Mouse (Mus musculus) hindbrain, postnatal 0 days (tissue): ENCODE data around the gene Perp. TPM values are rescaled to one million over a fixed set of nuclear protein-coding genes. Genes with fewer than 3 reads are reported as not detected.
A peak's percentile ranks its signal among the peaks of the same experiment; 100 is the strongest.

ENCODE experiments used
- ATAC-seq: fragments of 200-750 bp; cut with Nextera tagmentation; 2 replicates; pipeline ENCODE4 v1.8.0; 2017; ENCODE audit warnings: mild to moderate bottlenecking, moderate TSS enrichment, moderate library complexity
- DNase-seq: peaks from one replicate; pipeline ENCODE4 v3.0.0-alpha.2; 2015; ENCODE audit warnings: low spot score
- H3K27ac ChIP-seq: fragments of 300-500 bp; sonication (generic); 2 replicates; pipeline ENCODE4 v1.5.1; 2014; ENCODE audit warnings: mild to moderate bottlenecking
- H3K27me3 ChIP-seq: fragments of 300-500 bp; sonication (generic); 2 replicates; pipeline ENCODE4 v1.6.1; 2014; ENCODE audit warnings: low read length, mixed read lengths; ENCODE audit not compliant: insufficient read depth
- H3K36me3 ChIP-seq: fragments of 300-500 bp; sonication (generic); 2 replicates; pipeline ENCODE4 v1.6.1; 2014; ENCODE audit warnings: low read length, mixed read lengths; ENCODE audit not compliant: insufficient read depth
- H3K4me1 ChIP-seq: fragments of 300-500 bp; sonication (generic); 2 replicates; pipeline ENCODE4 v1.6.1; 2014; ENCODE audit warnings: antibody characterized with exemption, low read length, mixed read lengths; ENCODE audit not compliant: insufficient read depth
- H3K4me2 ChIP-seq: fragments of 300-500 bp; sonication (generic); 2 replicates; pipeline ENCODE4 v1.6.1; 2014; ENCODE audit warnings: low read depth, mild to moderate bottlenecking, low read length, moderate library complexity, mixed read lengths
- H3K4me3 ChIP-seq: fragments of 300-500 bp; sonication (generic); 2 replicates; pipeline ENCODE4 v1.5.1; 2014; ENCODE audit warnings: low read length
- H3K9ac ChIP-seq: fragments of 300-500 bp; sonication (generic); replicated peaks from 2 replicates; pipeline ENCODE4 v1.6.1; 2014; ENCODE audit warnings: mild to moderate bottlenecking, low read length, moderate library complexity, mixed read lengths
- H3K9me3 ChIP-seq: fragments of 300-500 bp; sonication (generic); 2 replicates; pipeline ENCODE4 v1.6.1; 2016; ENCODE audit warnings: low read length, mixed read lengths
- CTCF ChIP-seq: IDR thresholded peaks from 2 replicates; pipeline ENCODE4 v1.5.1; 2016; ENCODE audit warnings: antibody characterized with exemption, control low read depth, low read depth
- WGBS: fragments of 180-500 bp; shearing (Covaris S2); extraction: QIAGEN DNeasy Blood & Tissue Kit; methylation state at CpG from one replicate; pipeline ENCODE4 v1.1.7; 2014; 5-methylcytosine and 5-hydroxymethylcytosine counted together
- polyA plus RNA-seq: library from polyadenylated mRNA; unstranded; fragments of >200 nt; fragmentation: Nextera tagmentation; extraction: Ambion mirVana; gene quantifications from 2 replicates; pipeline ENCODE4 v1.2.1, GENCODE M21; 2015
- total RNA-seq: library from RNA; depleted of rRNA; stranded (reverse); fragments of >200 nt; gene quantifications from 2 replicates; pipeline ENCODE4 v1.2.3, GENCODE M21; 2014

Gene Perp
- total and polyA plus RNA-seq, 2 experiments from 2014 or later: 20.9 to 24.9 TPM

DNA sequence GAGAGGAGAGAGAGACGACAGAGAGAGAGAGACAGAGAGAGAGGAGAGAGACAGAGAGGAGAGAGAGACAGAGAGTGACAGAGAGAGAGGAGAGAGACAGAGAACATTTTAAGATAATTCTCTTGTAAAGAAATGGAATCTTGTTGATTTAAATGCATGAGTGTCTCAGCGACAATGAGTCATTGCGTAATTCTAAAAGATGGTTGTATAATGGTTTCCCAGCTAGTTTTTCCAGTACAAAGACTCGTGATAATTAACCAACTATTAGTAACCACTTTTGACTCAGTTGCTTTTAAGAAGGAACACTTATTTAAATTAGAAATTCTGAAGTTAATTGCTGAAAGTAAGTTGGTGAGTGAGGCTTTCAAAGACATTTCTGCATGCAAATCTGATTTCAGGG is 16.6 kb downstream of the Perp start:
- no peaks in the 10 kb centered on the region for H3K36me3 ChIP-seq

DNA sequence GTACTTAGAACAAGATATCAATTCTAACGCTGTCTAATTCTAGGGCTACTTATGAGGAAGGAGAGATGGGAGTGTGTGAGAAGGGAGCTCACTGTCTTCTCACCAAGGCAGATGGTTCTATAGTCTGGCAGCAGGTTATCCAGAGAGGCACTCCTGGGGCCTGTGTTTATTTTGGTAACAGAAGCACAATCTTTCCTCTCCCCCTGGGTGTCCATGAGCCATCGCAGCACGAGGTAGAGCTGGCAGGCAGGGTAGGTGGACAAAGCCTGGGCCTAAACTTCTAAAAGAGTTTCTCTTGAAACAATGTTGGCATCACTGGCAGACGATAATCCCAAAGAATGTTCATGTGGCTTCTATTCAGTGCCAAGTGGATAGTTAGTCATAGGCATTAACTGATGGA is 18.5 kb downstream of the Perp start:
- Histone ChIP-seq H3K4me3 (no peak overlapping the region), H3K27ac (no peak overlapping the region), H3K9ac (no peak overlapping the region), H3K36me3 (no peaks in the 10 kb centered on the region), H3K4me1 (no peaks in the 10 kb centered on the region), H3K4me2 (no peak overlapping the region), H3K27me3 (no peaks in the 10 kb centered on the region), H3K9me3 (no peaks in the 10 kb centered on the region)
- ATAC-seq (no peak), DNase-seq (no peak)
- TF ChIP-seq CTCF: no peak
- 57% methylated on average over 4 of the region's 4 CpGs for WGBS

More for the DNA sequence above, 16.6 kb downstream of the Perp start:
- Histone ChIP-seq H3K27me3 (no peaks in the 10 kb centered on the region), H3K9ac (no peak overlapping the region), H3K4me1 (no peaks in the 10 kb centered on the region), H3K9me3 (no peaks in the 10 kb centered on the region), H3K27ac (no peak overlapping the region), H3K4me3 (no peak overlapping the region), H3K4me2 (no peak overlapping the region)
- DNase-seq (no peak), ATAC-seq (no peak)
- TF ChIP-seq CTCF: no peak
- WGBS: 78% methylated on average over 4 of the region's 4 CpGs

DNA sequence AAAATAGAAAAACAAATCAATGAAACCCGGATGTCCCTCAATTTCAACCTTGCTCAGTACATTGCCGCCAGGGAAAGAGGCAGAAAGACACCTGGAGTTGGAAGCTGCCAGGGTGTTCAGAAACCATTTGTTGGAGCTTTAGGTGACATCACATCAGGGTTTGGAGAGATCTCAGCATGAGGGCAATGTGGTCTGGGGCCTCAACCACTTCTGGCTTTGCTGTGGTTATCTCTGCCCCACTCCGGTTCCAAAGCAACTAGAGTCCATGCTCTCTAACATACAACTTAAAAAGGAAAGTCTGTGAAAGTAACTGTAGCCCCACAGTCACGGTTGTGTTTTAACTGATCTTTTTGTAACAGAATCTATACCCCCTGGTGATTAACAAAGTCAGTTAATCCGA is 19.9 kb downstream of the Perp start:
- no peak overlapping the region for H3K4me2 ChIP-seq
- ATAC-seq (no peak), DNase-seq (no peak)
- H3K27me3 ChIP-seq: no peaks in the 10 kb centered on the region
- no peaks in the 10 kb centered on the region for H3K9me3 ChIP-seq
- no peaks in the 10 kb centered on the region for H3K4me1 ChIP-seq
- TF ChIP-seq CTCF: no peak
- H3K4me3 ChIP-seq: no peak overlapping the region
- H3K9ac ChIP-seq: no peak overlapping the region
- H3K27ac ChIP-seq: no peak overlapping the region
- H3K36me3 ChIP-seq: no peaks in the 10 kb centered on the region
- 56% methylated on average over 5 of the region's 5 CpGs for WGBS

DNA sequence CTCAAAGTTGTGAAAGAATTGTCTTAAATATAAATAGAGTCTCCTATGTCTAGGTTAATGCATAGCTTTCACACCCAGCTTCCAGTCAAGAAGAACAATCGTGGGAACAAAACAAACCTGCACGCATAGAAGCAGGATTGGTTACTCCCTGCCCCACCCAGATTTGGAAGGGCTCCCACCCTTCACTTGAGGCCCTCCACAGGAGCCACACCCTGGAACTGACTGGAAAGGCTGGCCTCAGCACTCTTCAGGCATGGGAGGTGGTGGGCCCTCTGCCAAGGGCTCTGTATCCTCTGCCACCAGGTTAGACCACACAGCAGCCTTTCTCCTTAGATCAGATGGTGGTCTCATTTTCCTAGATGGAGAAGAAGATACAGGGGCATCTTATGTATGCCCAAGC is 26.2 kb downstream of the Perp start:
- 93% methylated on average over 2 of the region's 2 CpGs for WGBS
- no peak overlapping the region for H3K4me2 ChIP-seq
- H3K4me1 ChIP-seq: no peaks in the 10 kb centered on the region
- H3K9me3 ChIP-seq: no peaks in the 10 kb centered on the region
- ATAC-seq (no peak), DNase-seq (no peak)
- H3K27me3 ChIP-seq: no peaks in the 10 kb centered on the region
- no peak overlapping the region for H3K9ac ChIP-seq
- no peak overlapping the region for H3K4me3 ChIP-seq
- no peak overlapping the region for H3K27ac ChIP-seq
- H3K36me3 ChIP-seq: no peaks in the 10 kb centered on the region
- no peak for TF ChIP-seq CTCF

DNA sequence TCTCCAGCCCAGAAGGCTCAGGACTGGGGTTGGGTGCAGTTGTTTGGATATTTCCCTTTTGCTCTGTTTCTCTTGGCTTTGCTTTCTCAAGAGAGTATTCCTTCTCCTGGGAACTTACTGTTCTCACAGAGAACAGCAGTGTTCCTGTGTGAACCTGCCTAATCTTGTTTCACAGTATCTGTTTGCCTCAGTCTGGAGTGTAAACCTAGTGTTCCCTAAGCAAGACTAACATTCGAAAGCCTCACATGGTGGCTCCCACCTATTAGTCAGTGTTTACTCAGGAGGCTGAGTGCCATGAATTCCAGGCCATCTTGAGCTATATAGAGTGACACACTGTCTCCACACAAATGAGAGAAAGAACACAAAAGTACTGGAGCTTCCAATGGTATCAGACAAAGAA is 31.4 kb downstream of the Perp start:
- Histone ChIP-seq H3K4me2 (no peak overlapping the region), H3K27ac (0 out of 2 replicates have a peak overlapping the region, but pooled peaks have one; percentile 0), H3K27me3 (no peaks in the 10 kb centered on the region), H3K4me3 (no peak overlapping the region), H3K4me1 (no peaks in the 10 kb centered on the region), H3K36me3 (no peaks in the 10 kb centered on the region), H3K9ac (no peak overlapping the region), H3K9me3 (no peaks in the 10 kb centered on the region)
- ATAC-seq (no peak), DNase-seq (no peak)
- TF ChIP-seq CTCF: no peak
- WGBS: 65% methylated on average over 1 of the region's 1 CpGs

DNA sequence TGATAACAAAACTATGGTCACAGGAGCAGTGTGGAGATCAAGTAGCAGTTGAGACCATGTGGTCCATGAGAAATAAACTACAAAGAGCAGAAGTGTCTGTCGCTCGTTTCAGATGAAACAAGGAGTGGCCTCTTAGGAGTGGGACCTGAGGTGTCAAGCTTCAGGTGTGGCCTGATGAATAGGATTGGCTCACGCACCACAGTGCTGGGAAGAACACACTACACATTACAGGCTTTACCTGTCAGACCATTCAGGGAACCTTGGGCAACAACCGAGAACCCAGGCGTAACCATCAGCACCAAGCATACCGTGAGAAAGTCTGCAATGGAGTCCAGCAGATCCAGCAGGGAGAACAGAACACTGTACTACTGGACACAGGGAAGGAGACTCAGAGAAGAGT is 33.3 kb downstream of the Perp start:
- Histone ChIP-seq H3K36me3 (no peaks in the 10 kb centered on the region), H3K4me1 (no peaks in the 10 kb centered on the region), H3K9me3 (no peaks in the 10 kb centered on the region), H3K4me2 (no peak overlapping the region), H3K27ac (no peak overlapping the region), H3K9ac (no peak overlapping the region), H3K4me3 (no peak overlapping the region), H3K27me3 (no peaks in the 10 kb centered on the region)
- no peak for DNase-seq
- TF ChIP-seq CTCF: no peak
- WGBS: 93% methylated on average over 6 of the region's 6 CpGs
- ATAC-seq: no peak

DNA sequence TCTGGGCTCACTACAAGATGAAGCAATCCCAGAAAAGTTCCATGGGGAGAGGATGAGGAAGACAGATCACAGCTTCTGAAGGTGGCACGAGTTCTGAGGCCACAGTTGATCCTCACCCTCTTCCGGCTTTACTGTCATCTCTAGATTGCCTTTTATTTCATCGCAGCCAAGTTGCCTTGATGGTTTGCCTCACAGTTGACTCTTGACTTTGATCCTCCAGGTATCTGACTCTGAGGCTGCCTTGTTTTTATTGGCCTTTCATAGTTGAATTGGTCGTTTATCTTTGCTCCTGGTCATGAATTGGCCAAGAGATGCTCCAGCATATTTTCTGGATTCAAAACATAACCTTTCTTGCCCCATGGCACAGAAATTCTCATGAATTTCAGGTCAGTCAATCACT is 34.3 kb downstream of the Perp start:
- H3K4me3 ChIP-seq: no peak overlapping the region
- no peaks in the 10 kb centered on the region for H3K36me3 ChIP-seq
- WGBS: 76% methylated on average over 4 of the region's 4 CpGs
- H3K9me3 ChIP-seq: no peaks in the 10 kb centered on the region
- H3K4me1 ChIP-seq: no peaks in the 10 kb centered on the region
- no peak overlapping the region for H3K9ac ChIP-seq
- no peak overlapping the region for H3K27ac ChIP-seq
- no peak overlapping the region for H3K4me2 ChIP-seq
- no peak for TF ChIP-seq CTCF
- no peak for ATAC-seq
- H3K27me3 ChIP-seq: no peaks in the 10 kb centered on the region
- no peak for DNase-seq

DNA sequence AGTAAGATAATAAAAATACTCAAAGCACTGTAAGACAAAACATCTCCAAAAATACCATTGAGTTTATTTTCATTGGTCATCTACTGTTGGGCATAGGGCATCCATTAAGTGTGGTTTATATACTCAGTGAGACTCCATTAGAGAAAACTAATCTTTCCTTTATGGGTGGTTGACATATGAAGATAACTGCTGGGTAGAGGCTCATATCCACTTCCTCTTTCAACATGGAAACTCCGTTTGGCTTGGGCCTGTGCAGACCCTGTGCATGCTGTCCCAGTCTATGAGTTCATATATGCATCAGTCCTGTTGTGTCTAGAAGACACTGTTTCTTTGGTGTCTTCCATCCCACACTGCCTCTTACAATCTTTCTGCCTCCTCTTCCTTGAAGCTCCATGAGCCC is 34.9 kb downstream of the Perp start:
- no peaks in the 10 kb centered on the region for H3K9me3 ChIP-seq
- TF ChIP-seq CTCF: no peak
- no peak overlapping the region for H3K9ac ChIP-seq

More for the DNA sequence above, 34.9 kb downstream of the Perp start:
- Histone ChIP-seq H3K4me2 (no peak overlapping the region), H3K27ac (no peak overlapping the region), H3K4me3 (no peak overlapping the region), H3K4me1 (no peaks in the 10 kb centered on the region), H3K36me3 (no peaks in the 10 kb centered on the region), H3K27me3 (no peaks in the 10 kb centered on the region)
- DNase-seq (no peak), ATAC-seq (no peak)
- 96% methylated on average over 1 of the region's 1 CpGs for WGBS
